Mouse (Mus musculus): Measurements from ENCODE around the gene Vmn2r55. TPM values are rescaled to one million over a fixed set of nuclear protein-coding genes. Genes with fewer than 3 reads are reported as not detected.

Gene Vmn2r55
- not detected in 2 replicates for polyA plus RNA-seq (2021; fragmentation: Nextera tagmentation)
- long read RNA-seq, experiment 1 = 0 reads
- long read RNA-seq, experiment 2 = 0 reads

DNA sequence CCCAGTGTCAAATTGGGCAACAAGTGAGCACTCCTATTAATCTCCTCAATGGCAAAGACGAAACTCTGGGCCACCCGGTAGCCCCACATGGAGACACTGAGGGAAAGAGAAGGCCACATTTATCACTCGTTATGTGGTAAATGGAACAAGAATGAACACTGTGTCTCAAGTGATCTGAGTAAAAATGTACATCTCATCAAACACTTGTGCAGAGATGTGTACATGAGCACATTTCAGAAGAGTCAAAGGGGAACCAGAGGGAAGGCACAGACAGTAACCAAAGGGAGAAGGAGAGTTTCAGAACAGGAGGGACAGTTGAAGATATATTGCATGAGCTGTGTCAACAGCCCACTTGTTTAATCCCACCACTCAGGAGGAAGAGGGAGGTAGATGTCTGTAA, at the start of gene Vmn2r55:
Gene Vmn2r55, minus strand, starts transcription at position 101 of the 400 bp plus-strand sequence.

DNA sequence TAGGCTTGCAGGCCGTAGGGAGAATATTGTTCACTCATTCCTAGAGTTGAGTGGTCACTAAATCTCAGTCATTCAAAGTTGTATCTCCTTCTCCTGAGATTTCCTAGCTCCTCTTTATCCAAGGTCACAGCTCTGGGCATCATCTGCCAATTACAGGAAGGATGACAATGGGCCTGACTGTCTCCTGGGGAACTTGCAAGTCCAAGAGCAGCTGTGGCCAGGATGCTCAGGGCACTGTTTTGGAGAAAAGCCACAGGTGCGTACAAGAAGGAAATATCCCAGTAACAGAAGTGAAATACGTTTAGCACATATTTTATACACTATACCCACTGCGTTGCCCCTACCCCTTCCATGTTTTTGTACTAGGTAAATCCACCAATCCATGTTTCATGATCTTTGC, 44.6 kb downstream of the Vmn2r55 start, which contains the start of gene Vmn2r54:
Gene Vmn2r54, minus strand, starts transcription at position 101 of the 400 bp plus-strand sequence.

GRCm38 (mm10) chr7:12608688-12609087, 76.1 kb downstream of the Vmn2r55 start, which contains the start of gene Vmn2r53:
Vmn2r53 (minus strand) TSS chr7:12608788.

Other genes starting within 250 kb of the Vmn2r55 start
- gene Zfp606, start 206.7 kb downstream of the Vmn2r55 start, polyA plus RNA-seq (2021; fragmentation: Nextera tagmentation) = 5.2 and 5.5 TPM in 2 replicates
- gene 2900092C05Rik, start 172.5 kb downstream of the Vmn2r55 start, polyA plus RNA-seq (2021; fragmentation: Nextera tagmentation) = not detected in 2 replicates
- gene Vmn2r53, start 76.2 kb downstream of the Vmn2r55 start, polyA plus RNA-seq (2021; fragmentation: Nextera tagmentation) = not detected in 2 replicates
- not detected in 2 replicates for gene Vmn2r54, start 44.7 kb downstream of the Vmn2r55 start, polyA plus RNA-seq (2021; fragmentation: Nextera tagmentation)
- gene Vmn2r56, start 50.0 kb upstream of the Vmn2r55 start, polyA plus RNA-seq (2021; fragmentation: Nextera tagmentation) = not detected in 2 replicates
- 8.7 and 8.8 TPM in 2 replicates for gene Zscan18, start 118.6 kb upstream of the Vmn2r55 start, polyA plus RNA-seq (2021; fragmentation: Nextera tagmentation)
- gene Zfp329, start 133.9 kb upstream of the Vmn2r55 start, polyA plus RNA-seq (2021; fragmentation: Nextera tagmentation) = 7.9 and 9.7 TPM in 2 replicates
- 8.4 and 8.5 TPM in 2 replicates for gene Zfp110, start 149.8 kb upstream of the Vmn2r55 start, polyA plus RNA-seq (2021; fragmentation: Nextera tagmentation)
- gene Zfp128, start 196.2 kb upstream of the Vmn2r55 start, polyA plus RNA-seq (2021; fragmentation: Nextera tagmentation) = 3.5 TPM in 2 replicates
- gene Zscan22, start 212.8 kb upstream of the Vmn2r55 start, polyA plus RNA-seq (2021; fragmentation: Nextera tagmentation) = 11.5 and 11.8 TPM in 2 replicates
- gene Rps5, start 237.3 kb upstream of the Vmn2r55 start, polyA plus RNA-seq (2021; fragmentation: Nextera tagmentation) = 627 and 629 TPM in 2 replicates
- 0.39 TPM in 2 replicates for gene Rnf225, start 242.4 kb upstream of the Vmn2r55 start, polyA plus RNA-seq (2021; fragmentation: Nextera tagmentation)

Data from layer of hippocampus, adult 6 months (tissue).